In genomic region chr1:126473044-126473443, GRCm38 (mm10) we compare ENCODE assay signal across 16 mouse cellular contexts.
"Had no signal": no experiment of that assay in that cellular context is flagged by ENCODE, and none has a peak within 500 bp of the region (broad histone marks: within the 10 kb centered on the region; RNA-seq: fewer than 3 reads in every experiment).

No protein-coding gene starts in this region.

- H3K36me3 ChIP-seq: hindbrain, embryonic 13.5 days; limb, embryonic 10.5 days; limb, embryonic 13.5 days had no signal

- H3K4me3 ChIP-seq: hindbrain, embryonic 13.5 days; layer of hippocampus, adult 2 months; limb, embryonic 10.5 days; limb, embryonic 13.5 days had no signal

- H3K9me3 ChIP-seq: hindbrain, embryonic 13.5 days; limb, embryonic 10.5 days; limb, embryonic 13.5 days had no signal

- H3K4me2 ChIP-seq: hindbrain, embryonic 13.5 days; limb, embryonic 13.5 days; midbrain, embryonic 11.5 days had no signal

- H3K27ac ChIP-seq: hindbrain, embryonic 13.5 days; layer of hippocampus, adult 2 months; limb, embryonic 10.5 days; limb, embryonic 13.5 days; liver, embryonic 14.5 days had no signal

- DNase-seq: kidney, adult 2 months; kidney, postnatal 10 days; layer of hippocampus, adult 9-11 months; liver; liver, postnatal 0 days; lung, postnatal 14 days; midbrain, embryonic 14.5 days; thymus, postnatal 25 days had no signal

- H3K27me3 ChIP-seq: hindbrain, embryonic 13.5 days; limb, embryonic 13.5 days had no signal

- ATAC-seq: hindbrain, embryonic 16.5 days; intestine, postnatal 0 days; liver, postnatal 0 days had no signal

- H3K9ac ChIP-seq: hindbrain, embryonic 13.5 days; limb, embryonic 13.5 days; liver, embryonic 14.5 days; liver, postnatal 0 days had no signal

- H3K4me1 ChIP-seq: limb, embryonic 10.5 days; limb, embryonic 13.5 days had no signal
